Mouse (Mus musculus): ENCODE measurements at regions not wholly inside any gene's neighbourhood (a gene's known extent, or its start where the extent isn't known, plus 50 kb on each side); places are given as distances from the start of the nearest gene placed in this dataset.

GRCm38 (mm10) chr17:73055611-73056010 lies 52.2 kb upstream of the Lclat1 start:
- Histone ChIP-seq H3K4me2 (ENCODE audit: low read length) (no peak overlapping the region), H3K9ac (replicated peaks; ENCODE audit: low read depth, low read length) (no peak overlapping the region), H3K4me1 (replicated peaks; ENCODE audit: control insufficient read depth, insufficient read depth, low read length) (no peaks in the 10 kb centered on the region), H3K27me3 (replicated peaks; ENCODE audit: control insufficient read depth, insufficient read depth, low read length) (no peaks in the 10 kb centered on the region), H3K36me3 (ENCODE audit: control insufficient read depth, insufficient read depth) (no peaks in the 10 kb centered on the region), H3K4me3 (replicated peaks; ENCODE audit: low read length) (no peak overlapping the region), H3K9me3 (ENCODE audit: control insufficient read depth, low read length) (no peaks in the 10 kb centered on the region), H3K27ac (ENCODE audit: low read length) (no peak overlapping the region)
- WGBS = 80% methylated on average over 6 of the region's 6 CpGs
- no peak for ATAC-seq

GRCm38 (mm10) chr17:73056616-73057015 lies 51.2 kb upstream of the Lclat1 start:
- Histone ChIP-seq H3K27me3 (replicated peaks; ENCODE audit: control insufficient read depth, insufficient read depth, low read length) (no peaks in the 10 kb centered on the region), H3K4me3 (replicated peaks; ENCODE audit: low read length) (no peak overlapping the region), H3K36me3 (ENCODE audit: control insufficient read depth, insufficient read depth) (no peaks in the 10 kb centered on the region), H3K9me3 (ENCODE audit: control insufficient read depth, low read length) (no peaks in the 10 kb centered on the region), H3K4me1 (replicated peaks; ENCODE audit: control insufficient read depth, insufficient read depth, low read length) (no peaks in the 10 kb centered on the region), H3K9ac (replicated peaks; ENCODE audit: low read depth, low read length) (no peak overlapping the region), H3K4me2 (ENCODE audit: low read length) (no peak overlapping the region), H3K27ac (ENCODE audit: low read length) (no peak overlapping the region)
- ATAC-seq = no peak
- 92% methylated on average over 2 of the region's 2 CpGs for WGBS

Data from forebrain, embryonic 16.5 days (tissue).